Mouse (Mus musculus): Measurements from ENCODE around the gene Ypel5. TPM values are rescaled to one million over a fixed set of nuclear protein-coding genes. Genes with fewer than 3 reads are reported as not detected.

Ypel5 gene
- total RNA-seq, 2 experiments from 2014 or later = 58.2 to 64.8 TPM

GRCm38 (mm10) chr17:72837824-72838474 lies 1.7 kb downstream of the Ypel5 start:
- no peak for DNase-seq (ENCODE audit: low spot score in 2 of 2)

GRCm38 (mm10) chr17:72839000-72839399 lies 2.7 kb downstream of the Ypel5 start:
- DNase-seq (ENCODE audit: low spot score in 2 of 2) = no peak

- DNase-seq (ENCODE audit: low spot score in 2 of 2) = no peak
These were observed 8.1 kb downstream of the Ypel5 start for GRCm38 (mm10) chr17:72844393-72844792.

- no peak for DNase-seq (ENCODE audit: low spot score in 2 of 2)
These were observed 8.8 kb downstream of the Ypel5 start for GRCm38 (mm10) chr17:72844949-72845490.

DNA sequence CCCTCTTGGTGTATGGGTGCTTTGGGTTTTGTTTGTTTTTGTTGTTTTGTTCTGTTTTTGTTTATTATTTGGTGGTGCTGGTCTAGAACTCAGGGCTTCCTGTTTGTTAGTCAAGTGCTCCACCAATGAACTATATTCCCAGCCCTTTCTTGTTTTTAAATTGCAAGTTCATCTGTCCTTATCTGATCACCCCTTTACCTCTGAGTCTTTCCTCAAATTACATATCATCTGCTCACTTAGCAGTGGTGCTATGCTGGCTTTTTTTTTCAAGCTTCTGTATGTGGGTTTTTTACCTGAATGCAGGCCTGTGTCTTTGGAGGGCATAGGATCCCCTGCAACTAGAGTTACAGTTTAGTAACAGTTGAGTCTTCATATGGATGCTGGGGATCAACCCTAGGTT lies 9.3 kb downstream of the Ypel5 start:
- no peak for DNase-seq (ENCODE audit: low spot score in 2 of 2)

- no peak for DNase-seq (ENCODE audit: low spot score in 2 of 2)
These were observed 19.0 kb downstream of the Ypel5 start for GRCm38 (mm10) chr17:72855298-72855697.

DNA sequence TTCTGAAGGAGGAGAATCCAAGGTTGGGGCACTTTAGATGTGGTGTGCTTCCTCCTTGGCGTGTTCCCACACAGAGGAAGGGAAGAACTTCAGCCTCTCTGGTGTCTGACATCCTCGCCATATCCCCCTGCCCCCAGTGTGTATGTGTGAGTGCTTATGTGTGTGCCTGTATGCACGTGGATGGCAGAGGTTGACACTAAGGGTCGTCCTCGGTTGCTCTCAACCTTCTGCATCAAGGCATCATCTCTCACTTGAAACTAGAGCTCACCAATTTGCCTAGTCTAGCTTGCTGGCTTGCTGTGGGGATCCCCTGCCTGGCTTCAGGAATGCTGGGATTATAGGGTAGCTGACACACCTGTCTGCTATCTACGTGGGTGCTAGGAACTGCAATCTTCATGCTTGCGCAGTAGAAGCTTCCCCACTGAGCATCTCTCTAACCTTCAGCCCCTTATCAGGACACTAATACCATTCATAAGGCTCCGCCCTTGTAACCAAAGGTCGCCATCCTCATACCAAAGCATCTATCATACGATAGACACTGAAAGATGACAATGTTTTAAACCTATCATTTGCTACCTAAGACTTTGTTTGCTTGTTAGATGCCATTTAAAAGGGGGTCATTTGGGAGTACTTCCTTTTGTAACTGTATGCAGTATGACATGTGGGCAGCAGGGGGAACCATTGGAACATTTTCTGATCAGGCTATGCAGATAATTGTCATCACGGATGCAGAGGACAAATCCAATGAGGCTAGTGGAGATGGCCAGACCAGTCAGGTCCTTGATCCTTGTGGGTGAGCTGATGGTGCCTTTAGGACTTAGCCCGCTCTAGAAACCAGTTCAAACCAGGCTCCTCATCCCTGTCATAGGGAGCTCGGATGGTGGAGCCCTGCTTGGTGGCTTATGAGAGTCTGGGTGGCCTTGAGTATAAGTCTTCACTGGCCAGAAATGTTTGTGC lies 21.7 kb downstream of the Ypel5 start:
- peak; percentile 33 to 50 for DNase-seq (ENCODE audit: low spot score in 2 of 2)

- no peak for DNase-seq (ENCODE audit: low spot score in 2 of 2)
These were observed 27.0 kb downstream of the Ypel5 start for GRCm38 (mm10) chr17:72863226-72863625.

DNA sequence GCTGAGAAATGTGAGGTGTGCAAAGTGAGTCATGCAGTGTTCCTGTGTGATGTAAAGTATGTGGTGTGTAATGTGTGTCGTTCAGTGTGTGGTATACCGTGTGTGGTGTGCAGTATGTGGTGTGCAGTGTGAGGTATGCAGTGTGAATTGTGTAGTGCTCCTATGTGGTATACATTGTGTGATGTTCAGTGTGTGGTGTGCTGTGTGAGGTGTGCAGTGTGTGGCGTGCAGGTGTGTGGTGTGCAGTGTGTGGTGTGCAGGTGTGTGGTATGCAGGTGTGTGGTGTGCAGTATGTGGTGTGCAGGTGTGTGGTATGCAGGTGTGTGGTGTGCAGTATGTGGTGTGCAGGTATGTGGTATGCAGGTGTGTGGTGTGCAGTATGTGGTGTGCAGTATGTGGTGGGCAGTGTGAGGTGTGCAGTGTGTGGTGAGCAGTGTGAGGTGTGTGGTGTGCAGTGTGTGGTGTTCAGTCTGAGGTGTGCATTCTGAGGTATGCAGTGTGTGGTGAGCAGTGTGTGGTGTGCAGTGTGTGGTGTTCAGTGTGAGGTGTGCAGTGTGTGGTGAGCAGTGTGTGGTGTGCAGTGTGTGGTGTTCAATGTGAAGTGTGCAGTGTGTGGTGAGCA lies 30.5 kb downstream of the Ypel5 start:
- DNase-seq (ENCODE audit: low spot score in 2 of 2) = no peak

DNA sequence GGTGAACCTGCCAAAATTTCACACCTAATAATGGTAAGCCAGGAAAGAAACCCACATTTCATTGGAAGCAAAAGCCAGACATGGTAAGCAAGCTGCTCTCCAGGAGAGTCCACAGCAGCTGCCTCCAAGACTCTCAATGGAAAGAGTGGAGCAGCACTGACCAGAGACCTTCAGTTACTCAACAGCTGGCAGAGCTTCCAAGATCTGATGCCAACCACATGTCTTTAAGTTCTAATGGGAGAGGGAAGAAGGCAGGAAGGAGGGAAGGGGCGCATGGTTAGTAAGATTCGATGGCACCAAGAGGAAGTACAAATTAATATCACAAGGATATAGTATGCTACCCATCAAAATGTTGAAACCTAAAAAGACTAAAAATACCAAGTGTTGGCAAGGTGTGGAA lies 31.9 kb downstream of the Ypel5 start:
- DNase-seq (ENCODE audit: low spot score in 2 of 2) = no peak

GRCm38 (mm10) chr17:72878979-72879378 lies 42.7 kb downstream of the Ypel5 start:
- no peak for DNase-seq (ENCODE audit: low spot score in 2 of 2)

GRCm38 (mm10) chr17:72880156-72880555 lies 43.9 kb downstream of the Ypel5 start:
- DNase-seq (ENCODE audit: low spot score in 2 of 2) = no peak

- DNase-seq (ENCODE audit: low spot score in 2 of 2) = no peak
These were observed 44.8 kb downstream of the Ypel5 start for GRCm38 (mm10) chr17:72881051-72881450.

GRCm38 (mm10) chr17:72881804-72882203 lies 45.6 kb downstream of the Ypel5 start:
- DNase-seq (ENCODE audit: low spot score in 2 of 2) = no peak

- peak; percentile 31 to 32 for DNase-seq (ENCODE audit: low spot score in 2 of 2)
These were observed 53.5 kb downstream of the Ypel5 start for GRCm38 (mm10) chr17:72889556-72890397.

- no peak for DNase-seq (ENCODE audit: low spot score in 2 of 2)
These were observed 54.2 kb downstream of the Ypel5 start for GRCm38 (mm10) chr17:72890398-72890898.

DNA sequence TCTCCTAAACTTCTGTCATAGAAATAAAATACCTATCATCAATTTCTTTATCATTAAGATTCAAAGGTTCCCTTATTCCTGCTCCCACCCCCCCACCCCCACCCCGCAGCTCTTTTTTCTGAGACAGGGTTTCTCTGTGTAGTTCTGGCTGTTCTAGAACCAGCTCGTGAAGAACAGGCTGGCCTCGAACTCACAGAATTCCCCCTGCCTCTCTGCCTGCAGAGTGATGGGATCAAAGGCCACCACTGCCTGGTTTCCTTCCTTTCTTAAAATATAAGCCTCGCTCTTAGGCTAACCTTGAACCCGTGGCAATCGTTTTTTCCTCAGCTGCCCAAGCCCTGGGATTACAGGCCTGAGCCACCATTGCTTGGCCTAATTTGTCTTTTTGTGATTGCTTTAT lies 55.3 kb downstream of the Ypel5 start:
- DNase-seq (ENCODE audit: low spot score in 2 of 2) = no peak

DNA sequence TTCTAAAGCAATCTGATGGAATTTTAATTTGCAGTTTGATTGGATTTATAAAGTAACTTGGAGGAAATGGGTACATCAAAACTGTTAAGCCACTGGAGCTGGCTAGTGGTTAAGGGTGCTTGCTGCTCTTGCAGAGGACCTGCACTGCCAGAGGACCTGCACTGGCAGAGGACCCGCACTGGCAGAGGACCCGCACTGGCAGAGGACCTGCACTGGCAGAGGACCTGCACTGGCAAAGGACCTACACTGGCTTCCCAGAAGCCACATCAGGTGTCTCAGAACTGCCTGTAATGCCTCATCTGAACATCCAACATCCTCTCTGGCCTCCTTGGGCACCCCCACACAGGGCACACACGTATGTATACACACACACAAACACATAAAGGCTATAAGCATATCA lies 59.3 kb downstream of the Ypel5 start:
- DNase-seq (ENCODE audit: low spot score in 2 of 2) = peak in 1 of 2 experiments; percentile 6

- no peak for DNase-seq (ENCODE audit: low spot score in 2 of 2)
These were observed 60.8 kb downstream of the Ypel5 start for GRCm38 (mm10) chr17:72897076-72897475.

DNA sequence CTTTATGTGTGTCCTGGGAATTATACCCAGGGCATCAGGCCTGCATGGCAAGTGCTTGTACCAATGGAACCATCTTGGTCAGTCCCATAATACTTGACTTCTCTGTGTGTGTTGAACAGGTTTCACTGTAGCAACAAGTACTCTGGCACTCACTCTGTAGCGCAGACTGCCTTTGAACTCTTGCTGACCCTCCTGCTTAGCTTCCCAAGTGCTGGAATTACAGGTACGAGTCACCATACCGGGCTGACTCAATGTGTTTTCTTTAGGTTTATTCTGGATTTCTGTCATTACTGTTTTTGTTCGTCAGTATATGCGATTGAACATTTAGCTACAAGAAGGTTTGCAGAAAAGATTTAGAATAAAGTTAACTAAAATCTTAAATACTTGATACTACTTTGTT lies 61.7 kb downstream of the Ypel5 start:
- no peak for DNase-seq (ENCODE audit: low spot score in 2 of 2)
